Mouse (Mus musculus) intestine, postnatal 0 days (tissue): ENCODE measurements around the gene BC080695. TPM values are rescaled to one million over a fixed set of nuclear protein-coding genes. Genes with fewer than 3 reads are reported as not detected.
"Not testable (repeated sequence)": the region's sequence is repeated elsewhere in the genome, so short reads cannot be mapped to it uniquely, and the experiment has no call there.

Experiments used
- ATAC-seq: fragments of 200-750 bp; cut with Nextera tagmentation; 2 replicates; pipeline ENCODE4 v1.8.0; 2017; ENCODE audit warnings: mild to moderate bottlenecking, moderate TSS enrichment, moderate library complexity
- H3K27ac ChIP-seq: fragments of 300-500 bp; sonication (generic); 2 replicates; pipeline ENCODE4 v1.5.1; 2014; ENCODE audit warnings: mild to moderate bottlenecking, low read depth, low read length, moderate library complexity
- H3K27me3 ChIP-seq: fragments of 300-500 bp; sonication (generic); replicated peaks from 2 replicates; pipeline ENCODE4 v1.6.1; 2014; ENCODE audit warnings: low read length, mixed read lengths; ENCODE audit not compliant: control insufficient read depth, insufficient read depth
- H3K36me3 ChIP-seq: fragments of 300-500 bp; sonication (generic); 2 replicates; pipeline ENCODE4 v1.6.1; 2014; ENCODE audit warnings: mild to moderate bottlenecking, moderate library complexity; ENCODE audit not compliant: control insufficient read depth, insufficient read depth
- H3K4me1 ChIP-seq: fragments of 300-500 bp; sonication (generic); replicated peaks from 2 replicates; pipeline ENCODE4 v1.6.1; 2014; ENCODE audit warnings: antibody characterized with exemption, low read length, mixed read lengths; ENCODE audit not compliant: control insufficient read depth, insufficient read depth
- H3K4me2 ChIP-seq: fragments of 300-500 bp; sonication (generic); replicated peaks from 2 replicates; pipeline ENCODE4 v1.6.1; 2014; ENCODE audit warnings: low read depth, mild to moderate bottlenecking, moderate library complexity
- H3K4me3 ChIP-seq: fragments of 300-500 bp; sonication (generic); 2 replicates; pipeline ENCODE4 v1.5.1; 2014; ENCODE audit warnings: low read depth, low read length
- H3K9ac ChIP-seq: fragments of 300-500 bp; sonication (generic); 2 replicates; pipeline ENCODE4 v1.6.1; 2014; ENCODE audit warnings: mild to moderate bottlenecking, low read depth, low read length
- H3K9me3 ChIP-seq: fragments of 300-500 bp; sonication (generic); 2 replicates; pipeline ENCODE4 v1.6.1; 2016; ENCODE audit warnings: mixed run types; ENCODE audit not compliant: control insufficient read depth
- CTCF ChIP-seq: sonication (generic); IDR thresholded peaks from 2 replicates; pipeline ENCODE4 v1.5.1; 2016; ENCODE audit warnings: low read depth, mild to moderate bottlenecking, control low read depth, antibody characterized with exemption, moderate library complexity
- WGBS: fragments of 180-500 bp; shearing (Covaris S2); extraction: QIAGEN DNeasy Blood & Tissue Kit; methylation state at CpG from one replicate; pipeline ENCODE4 v1.1.7; 2014; 5-methylcytosine and 5-hydroxymethylcytosine counted together
- polyA plus RNA-seq: library from polyadenylated mRNA; unstranded; fragments of >200 nt; fragmentation: Nextera tagmentation; extraction: Ambion mirVana; gene quantifications from 2 replicates; pipeline ENCODE4 v1.2.1, GENCODE M21; 2015

BC080695 gene
- polyA plus RNA-seq = not detected in 2 replicates

DNA sequence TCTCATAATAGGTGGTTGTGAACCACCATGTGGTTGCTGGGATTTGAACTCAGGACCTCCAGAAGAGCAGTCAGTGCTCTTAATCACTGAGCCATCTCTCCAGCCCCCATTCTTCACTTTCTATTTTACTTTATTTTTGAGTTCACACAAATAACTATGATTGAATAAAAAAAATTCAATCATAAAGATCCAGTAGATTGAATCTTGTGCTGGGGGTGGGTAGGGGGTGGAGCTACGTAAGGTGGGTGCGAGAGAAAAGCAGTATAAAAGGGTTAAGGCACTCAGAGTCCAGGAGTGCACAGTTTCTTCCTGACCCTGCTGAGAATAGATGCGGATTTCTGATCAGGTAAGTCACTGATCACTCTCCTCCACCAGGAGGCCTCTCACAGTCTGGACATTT, at the start of gene BC080695, which contains the start of gene Gm13057:
BC080695 (plus strand) TSS at position 301 of the 400 bp plus-strand sequence.
Gm13057 (plus strand) TSS at position 310 of the 400 bp plus-strand sequence.
- H3K9me3 ChIP-seq, H3K4me3 ChIP-seq, H3K27ac ChIP-seq, H3K27me3 ChIP-seq, H3K36me3 ChIP-seq, H3K4me1 ChIP-seq, H3K4me2 ChIP-seq, H3K9ac ChIP-seq, ATAC-seq: not testable (repeated sequence)
- no CpG with 5 or more reads among the region's 3 CpGs for WGBS

DNA sequence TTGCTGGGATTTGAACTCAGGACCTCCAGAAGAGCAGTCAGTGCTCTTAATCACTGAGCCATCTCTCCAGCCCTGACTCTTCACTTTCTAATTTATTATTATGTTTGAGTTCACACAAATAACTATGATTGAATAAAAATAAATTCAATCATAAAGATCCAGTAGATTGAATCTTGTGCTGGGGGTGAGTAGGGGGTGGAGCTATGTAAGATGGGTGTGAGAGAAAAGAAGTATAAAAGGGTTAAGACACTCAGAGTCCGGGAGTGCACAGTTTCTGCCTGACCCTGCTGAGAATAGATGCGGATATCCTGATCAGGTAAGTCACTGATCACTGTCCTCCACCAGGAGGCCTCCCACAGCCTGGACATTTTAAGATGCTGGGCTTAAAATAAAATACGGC, 40.5 kb upstream of the BC080695 start, which contains the start of gene Gm13043:
Gm13043 (plus strand) TSS at position 301 of the 400 bp plus-strand sequence.
- Histone ChIP-seq H3K4me1 (no peaks in the 10 kb centered on the region), H3K36me3 (no peaks in the 10 kb centered on the region), H3K4me3 (no peak within 1 kb of the TSS), H3K4me2 (no peak within 1 kb of the TSS), H3K9me3 (no peaks in the 10 kb centered on the region), H3K27ac (no peak within 1 kb of the TSS), H3K27me3 (no peaks in the 10 kb centered on the region), H3K9ac (no peak within 1 kb of the TSS)
- 78% methylated on average over 3 of the region's 3 CpGs for WGBS
- no peak for ATAC-seq
- no peak for TF ChIP-seq CTCF

DNA sequence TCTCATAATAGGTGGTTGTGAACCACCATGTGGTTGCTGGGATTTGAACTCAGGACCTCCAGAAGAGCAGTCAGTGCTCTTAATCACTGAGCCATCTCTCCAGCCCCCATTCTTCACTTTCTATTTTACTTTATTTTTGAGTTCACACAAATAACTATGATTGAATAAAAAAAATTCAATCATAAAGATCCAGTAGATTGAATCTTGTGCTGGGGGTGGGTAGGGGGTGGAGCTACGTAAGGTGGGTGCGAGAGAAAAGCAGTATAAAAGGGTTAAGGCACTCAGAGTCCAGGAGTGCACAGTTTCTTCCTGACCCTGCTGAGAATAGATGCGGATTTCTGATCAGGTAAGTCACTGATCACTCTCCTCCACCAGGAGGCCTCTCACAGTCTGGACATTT, 15.8 kb upstream of the BC080695 start, which contains the start of gene Gm13040:
Gm13040 (plus strand) TSS at position 301 of the 400 bp plus-strand sequence.
- H3K27me3 ChIP-seq, H3K4me1 ChIP-seq, H3K36me3 ChIP-seq, H3K9me3 ChIP-seq, ATAC-seq, H3K9ac ChIP-seq, H3K4me2 ChIP-seq, H3K27ac ChIP-seq, H3K4me3 ChIP-seq: not testable (repeated sequence)
- no CpG with 5 or more reads among the region's 3 CpGs for WGBS

DNA sequence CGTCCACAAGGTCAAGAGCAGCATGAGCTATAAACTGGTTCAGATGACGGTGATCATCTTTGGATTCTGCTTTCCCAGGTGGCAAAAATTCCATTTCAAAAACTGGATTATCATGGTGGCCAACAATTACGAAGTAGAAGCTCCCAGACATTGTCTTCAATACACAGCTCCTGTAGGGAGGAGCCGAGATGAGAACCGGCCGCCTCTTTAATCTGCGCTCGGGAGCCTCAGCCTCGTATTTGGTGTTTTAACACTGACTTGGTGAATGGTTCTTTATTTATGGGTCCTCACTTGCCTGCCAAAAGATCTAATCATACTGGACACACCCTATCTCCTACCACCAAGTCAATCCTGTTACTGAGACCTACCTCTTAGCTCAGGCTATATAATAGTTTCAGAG, 60.4 kb downstream of the BC080695 start:
- not testable (repeated sequence) for H3K27ac ChIP-seq, H3K4me1 ChIP-seq, H3K9me3 ChIP-seq, H3K9ac ChIP-seq, H3K4me3 ChIP-seq, H3K36me3 ChIP-seq, ATAC-seq, H3K27me3 ChIP-seq, H3K4me2 ChIP-seq
- 82% methylated on average over 9 of the region's 9 CpGs for WGBS

GRCm38 (mm10) chr4:143614703-143615102, 63.2 kb downstream of the BC080695 start, which contains the start of gene Gm13083:
Gene Gm13083 (plus strand): TSS chr4:143615003.
- not testable (repeated sequence) for ATAC-seq, H3K27me3 ChIP-seq, H3K4me3 ChIP-seq, H3K9ac ChIP-seq, H3K9me3 ChIP-seq, H3K27ac ChIP-seq, H3K4me2 ChIP-seq, H3K36me3 ChIP-seq, H3K4me1 ChIP-seq

DNA sequence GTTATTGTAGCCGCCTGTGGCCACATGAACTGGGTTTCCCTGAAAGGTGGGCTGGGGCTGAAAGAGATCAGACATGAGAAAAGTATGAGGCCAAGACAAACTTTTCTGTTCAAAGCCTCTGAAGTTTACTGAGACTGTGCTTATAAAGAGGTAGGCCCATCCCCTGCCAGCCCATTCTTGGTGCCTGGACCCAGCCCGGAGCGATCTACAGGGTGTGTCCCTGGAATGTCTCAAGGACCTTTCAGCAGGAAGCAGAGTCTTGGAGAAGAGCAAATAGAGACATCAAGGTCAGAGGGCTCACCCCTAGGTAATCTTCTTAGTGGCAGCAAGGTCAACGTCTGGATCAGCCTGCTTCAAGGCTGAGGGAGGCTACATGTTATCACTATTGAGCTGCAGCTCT, 66.6 kb downstream of the BC080695 start:
- not testable (repeated sequence) for H3K4me2 ChIP-seq, H3K9me3 ChIP-seq, H3K27ac ChIP-seq, H3K4me3 ChIP-seq, ATAC-seq, H3K9ac ChIP-seq, H3K4me1 ChIP-seq, H3K36me3 ChIP-seq, H3K27me3 ChIP-seq
- WGBS = 77% methylated on average over 4 of the region's 4 CpGs

Other genes with a start within 250 kb of the BC080695 start
- gene Lrrc38, start 201.9 kb upstream of the BC080695 start, polyA plus RNA-seq = not detected in 2 replicates
- not detected in 2 replicates for gene Pramel1, start 157.3 kb upstream of the BC080695 start, polyA plus RNA-seq
- 5.0 and 6.0 TPM in 2 replicates for gene Pramef8, start 139.3 kb upstream of the BC080695 start, polyA plus RNA-seq
- not detected in 2 replicates for gene Oog4, start 101.4 kb upstream of the BC080695 start, polyA plus RNA-seq
- gene Gm13043, start 40.4 kb upstream of the BC080695 start, polyA plus RNA-seq = not detected in 2 replicates
- gene Gm13040, start 15.7 kb upstream of the BC080695 start, polyA plus RNA-seq = not detected in 2 replicates
- gene Gm13057, start within 50 bp of the BC080695 start, polyA plus RNA-seq = not detected in 2 replicates
- not detected in 2 replicates for gene Gm13083, start 63.3 kb downstream of the BC080695 start, polyA plus RNA-seq
- not detected in 2 replicates for gene Gm13088, start 105.5 kb downstream of the BC080695 start, polyA plus RNA-seq
- not detected in 2 replicates for gene Gm13089, start 151.0 kb downstream of the BC080695 start, polyA plus RNA-seq
- not detected in 2 replicates for gene Gm13078, start 167.8 kb downstream of the BC080695 start, polyA plus RNA-seq
- not detected in 2 replicates for gene Gm13023, start 237.7 kb downstream of the BC080695 start, polyA plus RNA-seq